Mouse (Mus musculus) small intestine, adult 2 months (tissue): Measurements from ENCODE around the gene Tyrp1. TPM values are rescaled to one million over a fixed set of nuclear protein-coding genes. Genes with fewer than 3 reads are reported as not detected.

Experiments
- H3K27ac ChIP-seq: fragments of 200-500 bp; 2 replicates; pipeline ENCODE4 v1.5.1; 2012; ENCODE audit warnings: low read depth, low read length, control low read depth, inconsistent platforms; ENCODE audit not compliant: insufficient read depth
- H3K27me3 ChIP-seq: fragments of 200-500 bp; 2 replicates; pipeline ENCODE4 v1.6.1; 2012; ENCODE audit warnings: mild to moderate bottlenecking, moderate library complexity, low read length, inconsistent platforms; ENCODE audit not compliant: control insufficient read depth, insufficient read depth
- H3K36me3 ChIP-seq: fragments of 200-500 bp; 2 replicates; pipeline ENCODE4 v1.6.1; 2012; ENCODE audit warnings: mild to moderate bottlenecking, low read length, control low read depth, inconsistent platforms; ENCODE audit not compliant: control insufficient read depth, insufficient read depth
- H3K4me1 ChIP-seq: fragments of 200-500 bp; 2 replicates; pipeline ENCODE4 v1.6.1; 2012; ENCODE audit warnings: low read length, inconsistent platforms, mixed read lengths; ENCODE audit not compliant: control insufficient read depth, insufficient read depth, insufficient read length
- H3K4me3 ChIP-seq: fragments of 200-500 bp; 2 replicates; pipeline ENCODE4 v1.5.1; 2012; ENCODE audit warnings: low read depth, mild to moderate bottlenecking, control low read depth, inconsistent platforms, low read length, moderate library complexity
- CTCF ChIP-seq: fragments of 200-500 bp; IDR thresholded peaks from 2 replicates; pipeline ENCODE4 v1.5.1; 2012; ENCODE audit warnings: low read depth, mild to moderate bottlenecking, control low read depth, inconsistent platforms, low read length, moderate library complexity, mixed read lengths; ENCODE audit not compliant: insufficient replicate concordance, insufficient read length; ENCODE audit errors: extremely low read depth
- POLR2A ChIP-seq: fragments of 200-500 bp; IDR thresholded peaks from 2 replicates; pipeline ENCODE4 v1.6.1; 2012; ENCODE audit warnings: low read depth, mild to moderate bottlenecking, control low read depth, inconsistent platforms, low read length, moderate library complexity
- WGBS: fragments of 180-500 bp; shearing (Covaris S2); methylation state at CpG from one replicate; pipeline ENCODE4 v1.1.7; 2018; 5-methylcytosine and 5-hydroxymethylcytosine counted together
- polyA plus RNA-seq: library from polyadenylated mRNA; depleted of rRNA; stranded (reverse); fragments of >200 nt; gene quantifications from 2 replicates; pipeline ENCODE4 v1.2.3, GENCODE M21; 2012; rRNA removed

The Tyrp1 gene
- not detected in 2 replicates for polyA plus RNA-seq

- no peak within 1 kb of the TSS for H3K27ac ChIP-seq
- no peaks in the 10 kb centered on the region for H3K4me1 ChIP-seq
- H3K27me3 ChIP-seq: no peaks in the 10 kb centered on the region
- H3K4me3 ChIP-seq: no peak within 1 kb of the TSS
- no peaks in the 10 kb centered on the region for H3K36me3 ChIP-seq
- WGBS: 55% methylated on average over 3 of the region's 3 CpGs
- TF ChIP-seq CTCF (no peak), POLR2A (no peak)
These were observed at the start of gene Tyrp1 for GRCm38 (mm10) chr4:80834050-80834449. Gene Tyrp1 (plus strand): TSS chr4:80834123.

GRCm38 (mm10) chr4:80788339-80788738, 45.6 kb upstream of the Tyrp1 start:
- H3K27me3 ChIP-seq: no peaks in the 10 kb centered on the region
- no peaks in the 10 kb centered on the region for H3K4me1 ChIP-seq
- no peak for TF ChIP-seq POLR2A
- no peak for TF ChIP-seq CTCF
- H3K27ac ChIP-seq: no peak overlapping the region
- H3K36me3 ChIP-seq: no peaks in the 10 kb centered on the region
- 93% methylated on average over 1 of the region's 1 CpGs for whole genome bisulfite sequencing
- H3K4me3 ChIP-seq: no peak overlapping the region

GRCm38 (mm10) chr4:80819511-80819910, 14.4 kb upstream of the Tyrp1 start:
- H3K4me1 ChIP-seq: no peaks in the 10 kb centered on the region
- no peak overlapping the region for H3K4me3 ChIP-seq
- H3K27me3 ChIP-seq: no peaks in the 10 kb centered on the region
- TF ChIP-seq POLR2A: no peak
- no peak for TF ChIP-seq CTCF
- H3K36me3 ChIP-seq: no peaks in the 10 kb centered on the region
- no peak overlapping the region for H3K27ac ChIP-seq

- Histone ChIP-seq H3K36me3 (no peaks in the 10 kb centered on the region), H3K4me1 (no peaks in the 10 kb centered on the region)
- WGBS: 82% methylated on average over 3 of the region's 3 CpGs
These were observed 12.0 kb upstream of the Tyrp1 start for GRCm38 (mm10) chr4:80821945-80822344.

GRCm38 (mm10) chr4:80828232-80828631, 5.7 kb upstream of the Tyrp1 start:
- TF ChIP-seq POLR2A: no peak
- TF ChIP-seq CTCF: no peak
- no peak overlapping the region for H3K4me3 ChIP-seq
- no peak overlapping the region for H3K27ac ChIP-seq
- no peaks in the 10 kb centered on the region for H3K27me3 ChIP-seq
- H3K4me1 ChIP-seq: no peaks in the 10 kb centered on the region
- no peaks in the 10 kb centered on the region for H3K36me3 ChIP-seq
- WGBS: 56% methylated on average over 2 of the region's 2 CpGs

More at GRCm38 (mm10) chr4:80821945-80822344, 12.0 kb upstream of the Tyrp1 start:
- TF ChIP-seq CTCF: no peak
- no peak for TF ChIP-seq POLR2A
- no peaks in the 10 kb centered on the region for H3K27me3 ChIP-seq
- H3K27ac ChIP-seq: no peak overlapping the region
- H3K4me3 ChIP-seq: no peak overlapping the region

- WGBS: 79% methylated on average over 4 of the region's 4 CpGs
- TF ChIP-seq POLR2A (no peak), CTCF (no peak)
- H3K4me1 ChIP-seq: no peaks in the 10 kb centered on the region
These were observed 5.4 kb downstream of the Tyrp1 start for GRCm38 (mm10) chr4:80839317-80839716.

GRCm38 (mm10) chr4:80841980-80842379, 8.1 kb downstream of the Tyrp1 start:
- H3K27me3 ChIP-seq: no peaks in the 10 kb centered on the region
- no peaks in the 10 kb centered on the region for H3K4me1 ChIP-seq
- 80% methylated on average over 1 of the region's 1 CpGs for WGBS
- no peak overlapping the region for H3K27ac ChIP-seq
- H3K4me3 ChIP-seq: no peak overlapping the region
- no peaks in the 10 kb centered on the region for H3K36me3 ChIP-seq
- TF ChIP-seq CTCF: no peak
- no peak for TF ChIP-seq POLR2A

More at GRCm38 (mm10) chr4:80839317-80839716, 5.4 kb downstream of the Tyrp1 start:
- H3K36me3 ChIP-seq: no peaks in the 10 kb centered on the region
- H3K4me3 ChIP-seq: no peak overlapping the region
- no peaks in the 10 kb centered on the region for H3K27me3 ChIP-seq
- no peak overlapping the region for H3K27ac ChIP-seq

- no peak overlapping the region for H3K4me3 ChIP-seq
- no peaks in the 10 kb centered on the region for H3K27me3 ChIP-seq
- TF ChIP-seq CTCF: no peak
- no peak for TF ChIP-seq POLR2A
- H3K36me3 ChIP-seq: no peaks in the 10 kb centered on the region
- H3K4me1 ChIP-seq: no peaks in the 10 kb centered on the region
- no peak overlapping the region for H3K27ac ChIP-seq
These were observed 9.8 kb downstream of the Tyrp1 start for GRCm38 (mm10) chr4:80843752-80844151.
